Mouse (Mus musculus) C2C12 (cell line): ENCODE results near the gene Smoc2. TPM values are rescaled to one million over a fixed set of nuclear protein-coding genes. Genes with fewer than 3 reads are reported as not detected.
A peak's percentile ranks its signal among the peaks of the same experiment; 100 is the strongest.

ENCODE experiments used
- H3K27me3 ChIP-seq: one replicate; pipeline ENCODE4 v1.6.1; 2011; ENCODE audit not compliant: control insufficient read depth, insufficient read depth, insufficient read length
- H3K36me3 ChIP-seq: one replicate; pipeline ENCODE4 v1.6.1; 2011; ENCODE audit not compliant: control insufficient read depth, insufficient read depth
- H3K4me3 ChIP-seq: one replicate; pipeline ENCODE4 v1.5.1; 2011; ENCODE audit warnings: mild to moderate bottlenecking, control low read depth; ENCODE audit not compliant: poor library complexity, insufficient read depth, severe bottlenecking
- H3K79me2 ChIP-seq: one replicate; pipeline ENCODE4 v1.6.1; 2011; ENCODE audit not compliant: control insufficient read depth, insufficient read depth
- H3K79me3 ChIP-seq: one replicate; pipeline ENCODE4 v1.6.1; 2011; ENCODE audit warnings: low read depth, control low read depth
- H3ac ChIP-seq: one replicate; pipeline ENCODE3; 2011; ENCODE audit warnings: low read depth; ENCODE audit not compliant: control insufficient read depth, insufficient read length
- CEBPB ChIP-seq: IDR thresholded peaks from one replicate; pipeline ENCODE4 v1.6.1; 2011; ENCODE audit warnings: low read depth, mild to moderate bottlenecking, control low read depth, moderate library complexity
- CTCF ChIP-seq: IDR thresholded peaks from one replicate; pipeline ENCODE4 v1.5.1; 2011; ENCODE audit not compliant: control insufficient read depth, insufficient read depth, insufficient read length
- FOSL1 ChIP-seq: IDR thresholded peaks from one replicate; pipeline ENCODE4 v1.8.0; 2011; ENCODE audit warnings: mild to moderate bottlenecking, low read length; ENCODE audit not compliant: poor library complexity, insufficient read depth, severe bottlenecking
- MAX ChIP-seq: IDR thresholded peaks from one replicate; pipeline ENCODE4 v1.6.1; 2011; ENCODE audit warnings: mild to moderate bottlenecking, control low read depth
- MYOD1 ChIP-seq: IDR thresholded peaks from one replicate; pipeline ENCODE4 v1.6.1; 2011; ENCODE audit warnings: low read depth; ENCODE audit not compliant: control insufficient read depth, insufficient read length
- MYOG ChIP-seq: IDR thresholded peaks from one replicate; pipeline ENCODE4 v1.6.1; 2011; ENCODE audit not compliant: control insufficient read depth, insufficient read length; ENCODE audit errors: extremely low read depth
- USF1 ChIP-seq: IDR thresholded peaks from one replicate; pipeline ENCODE4 v1.6.1; 2011; ENCODE audit warnings: low read depth, mild to moderate bottlenecking, control low read depth, moderate library complexity
- polyA plus RNA-seq: library from polyadenylated mRNA; unstranded; fragments of >200 nt; fragmentation: generic; extraction: Trizol; gene quantifications from one replicate; pipeline ENCODE4 v1.2.1, GENCODE M21; 2012; ENCODE audit warnings: missing spikeins

The Smoc2 gene
- polyA plus RNA-seq, 1 experiment = 69.7 TPM

GRCm38 (mm10) chr17:14378692-14379446 lies 99.6 kb downstream of the Smoc2 start:
- H3K36me3 ChIP-seq = no peaks in the 10 kb centered on the region
- no peak overlapping the region for H3ac ChIP-seq
- TF ChIP-seq FOSL1 (no peak), MYOD1 (no peak), MYOG (no peak), USF1 (no peak), MAX (no peak), CEBPB (no peak), CTCF (no peak)
- no peaks in the 10 kb centered on the region for H3K79me2 ChIP-seq
- H3K79me3 ChIP-seq = no peaks in the 10 kb centered on the region
- no peak overlapping the region for H3K4me3 ChIP-seq
- H3K27me3 ChIP-seq = no peaks in the 10 kb centered on the region

DNA sequence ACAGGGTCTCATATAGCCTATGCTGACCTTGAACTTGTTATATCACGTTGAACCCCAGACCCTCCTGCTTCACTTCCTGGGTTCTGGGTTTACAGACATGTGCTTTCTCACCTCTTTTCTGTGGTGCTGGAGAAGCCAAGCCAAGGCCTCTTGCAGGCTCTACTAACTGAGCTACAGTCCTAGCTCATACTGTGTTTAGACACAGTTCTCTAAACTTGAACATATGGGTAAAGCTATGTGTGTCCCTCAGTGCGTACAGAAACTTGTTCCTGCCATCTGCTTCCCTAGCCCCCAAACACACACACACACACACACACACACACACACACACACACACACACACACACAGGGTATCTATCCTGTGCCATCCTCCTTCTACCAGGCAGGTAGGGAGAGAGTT lies 100.2 kb downstream of the Smoc2 start:
- H3K79me2 ChIP-seq = no peaks in the 10 kb centered on the region
- no peaks in the 10 kb centered on the region for H3K36me3 ChIP-seq
- H3ac ChIP-seq = no peak overlapping the region
- no peaks in the 10 kb centered on the region for H3K27me3 ChIP-seq
- TF ChIP-seq MAX (no peak), FOSL1 (no peak), CEBPB (no peak), CTCF (no peak), USF1 (no peak)
- H3K79me3 ChIP-seq = no peaks in the 10 kb centered on the region
- H3K4me3 ChIP-seq = no peak overlapping the region

- Histone ChIP-seq H3K79me3 (no peaks in the 10 kb centered on the region), H3K27me3 (no peaks in the 10 kb centered on the region), H3K36me3 (no peaks in the 10 kb centered on the region), H3K79me2 (no peaks in the 10 kb centered on the region), H3ac (no peak overlapping the region), H3K4me3 (no peak overlapping the region)
- peak; percentile 82 for TF ChIP-seq FOSL1
- no peak for TF ChIP-seq MYOD1
Measured at GRCm38 (mm10) chr17:14379966-14380365, 100.7 kb downstream of the Smoc2 start.

DNA sequence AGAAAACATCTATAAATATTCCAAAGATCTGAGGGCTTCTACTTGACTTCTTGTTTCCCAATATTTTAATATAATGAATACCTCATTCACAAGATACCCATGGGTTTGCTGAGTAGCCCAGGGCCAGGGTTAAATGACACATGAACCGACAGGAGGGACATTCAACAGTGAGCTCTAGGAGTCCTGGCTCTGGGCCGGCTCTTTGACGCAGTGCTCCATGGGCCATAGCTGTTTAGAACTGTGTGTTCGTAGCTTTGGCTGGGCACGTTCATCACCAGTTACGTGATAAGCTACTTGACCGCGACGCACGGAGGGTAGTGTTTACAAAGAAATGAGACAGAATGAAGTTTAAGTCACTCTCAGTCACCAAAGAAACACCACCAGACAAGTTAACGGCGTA lies 101.2 kb downstream of the Smoc2 start:
- Histone ChIP-seq H3K79me3 (no peaks in the 10 kb centered on the region), H3ac (no peak overlapping the region), H3K27me3 (no peaks in the 10 kb centered on the region), H3K36me3 (no peaks in the 10 kb centered on the region), H3K79me2 (no peaks in the 10 kb centered on the region), H3K4me3 (no peak overlapping the region)
- TF ChIP-seq USF1 = no peak
- no peak for TF ChIP-seq CTCF
- no peak for TF ChIP-seq MYOD1
- TF ChIP-seq MAX = no peak
- no peak for TF ChIP-seq MYOG
- no peak for TF ChIP-seq FOSL1
- no peak for TF ChIP-seq CEBPB

DNA sequence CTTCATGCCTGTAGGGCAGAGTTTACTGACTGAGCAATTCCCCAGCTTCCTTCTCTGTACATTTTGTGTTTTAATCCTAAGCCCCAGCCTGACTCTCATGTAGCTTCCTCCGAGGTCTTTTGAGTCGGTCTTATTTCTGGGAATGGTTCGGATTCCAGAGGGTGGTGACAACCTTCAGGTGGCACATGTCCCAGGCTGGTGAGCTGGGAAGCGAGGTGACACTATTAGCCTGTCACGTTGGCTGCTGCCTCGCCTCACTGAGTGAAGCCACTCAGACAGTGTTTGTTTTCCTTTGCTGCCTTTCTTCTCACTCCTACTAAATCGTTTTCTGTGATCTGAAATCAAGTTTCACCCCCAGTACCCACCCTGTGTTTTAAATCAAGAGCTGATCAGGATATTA lies 102.2 kb downstream of the Smoc2 start:
- TF ChIP-seq CEBPB (no peak), FOSL1 (no peak), MYOD1 (no peak), CTCF (no peak), USF1 (no peak), MAX (no peak), MYOG (no peak)

DNA sequence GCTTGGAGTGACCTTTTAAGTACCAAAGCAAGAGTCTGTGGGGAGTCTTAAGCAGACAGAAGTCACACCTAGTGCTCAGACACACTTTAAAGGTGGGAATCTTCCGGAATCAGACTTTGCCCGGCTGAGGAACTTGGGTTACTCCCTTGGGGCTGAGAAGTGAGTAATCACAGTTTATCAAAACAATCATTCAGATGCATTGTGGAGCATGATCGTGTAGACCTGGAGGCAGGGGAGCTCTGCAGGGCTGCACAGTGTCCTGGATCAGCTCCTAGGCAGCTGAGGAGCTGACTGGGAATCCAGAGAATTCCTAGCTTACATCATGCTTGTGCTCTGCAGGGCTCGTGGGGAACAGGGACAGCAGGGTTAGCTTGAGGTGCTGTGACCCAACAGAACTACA lies 104.7 kb downstream of the Smoc2 start:
- H3K27me3 ChIP-seq = no peaks in the 10 kb centered on the region
- H3K4me3 ChIP-seq = no peak overlapping the region
- no peaks in the 10 kb centered on the region for H3K79me3 ChIP-seq
- H3K36me3 ChIP-seq = no peaks in the 10 kb centered on the region
- TF ChIP-seq MYOD1 (no peak), FOSL1 (no peak), CTCF (no peak), MYOG (no peak), MAX (no peak)
- H3ac ChIP-seq = no peak overlapping the region
- no peaks in the 10 kb centered on the region for H3K79me2 ChIP-seq

More for the DNA sequence above, 102.2 kb downstream of the Smoc2 start:
- Histone ChIP-seq H3K36me3 (no peaks in the 10 kb centered on the region), H3K79me3 (no peaks in the 10 kb centered on the region), H3ac (no peak overlapping the region), H3K4me3 (no peak overlapping the region), H3K27me3 (no peaks in the 10 kb centered on the region), H3K79me2 (no peaks in the 10 kb centered on the region)

DNA sequence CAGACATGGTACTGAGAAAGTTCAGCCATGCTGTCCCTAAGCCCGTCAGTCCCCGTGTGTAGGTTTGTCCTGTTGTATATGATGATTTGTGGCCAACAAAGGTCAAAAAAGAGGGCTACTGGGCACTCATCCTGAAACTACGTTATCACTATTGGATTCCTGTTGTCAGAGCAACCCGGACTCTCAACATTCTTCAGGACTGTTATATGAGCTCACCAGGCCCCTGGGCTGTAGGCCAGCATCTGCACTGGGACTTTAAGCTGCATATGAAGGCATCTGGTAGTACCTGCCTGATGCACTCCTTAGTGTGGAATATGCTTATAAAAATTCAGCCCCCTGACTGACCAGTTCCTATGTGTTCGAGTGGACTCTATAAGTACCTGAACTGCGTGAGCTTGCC lies 105.7 kb downstream of the Smoc2 start:
- no peak for TF ChIP-seq CEBPB
- Histone ChIP-seq H3K79me3 (no peaks in the 10 kb centered on the region), H3K4me3 (no peak overlapping the region), H3K36me3 (no peaks in the 10 kb centered on the region), H3K27me3 (no peaks in the 10 kb centered on the region), H3K79me2 (no peaks in the 10 kb centered on the region), H3ac (no peak overlapping the region)
